In genomic region chr6:127945725-127946124, GRCm38 (mm10) we compare ENCODE assay signal across 8 mouse cellular contexts. TPM values are rescaled to one million over a fixed set of nuclear protein-coding genes. Genes with fewer than 3 reads are reported as not detected.
DNase-seq lines count a peak whose midpoint lies in the region; ATAC-seq and TF ChIP-seq lines count a peak whose summit lies in the region.

No protein-coding gene starts in this region.

- no peak overlapping the region for H3K4me2 ChIP-seq in intestine, postnatal 0 days (replicated peaks; ENCODE audit: low read depth)
- no peak overlapping the region for H3K4me2 ChIP-seq in midbrain, embryonic 13.5 days (replicated peaks)

- ATAC-seq in intestine, postnatal 0 days: peak; percentile 51
- peak; percentile 85 for ATAC-seq in midbrain, embryonic 13.5 days

- H3K36me3 ChIP-seq in intestine, postnatal 0 days (ENCODE audit: control insufficient read depth, insufficient read depth): no peaks in the 10 kb centered on the region
- H3K36me3 ChIP-seq in midbrain, embryonic 13.5 days: peaks cover 12% of the 10 kb centered on the region; the same call in 1 of the 2 replicates

- H3K9me3 ChIP-seq in intestine, postnatal 0 days (ENCODE audit: control insufficient read depth): no peaks in the 10 kb centered on the region
- H3K9me3 ChIP-seq in midbrain, embryonic 13.5 days: no peaks in the 10 kb centered on the region

- H3K4me3 ChIP-seq in intestine, postnatal 0 days (ENCODE audit: low read depth, low read length): no peak overlapping the region
- H3K4me3 ChIP-seq in midbrain, embryonic 13.5 days (replicated peaks): no peak overlapping the region

- H3K27me3 ChIP-seq in intestine, postnatal 0 days (replicated peaks; ENCODE audit: control insufficient read depth, insufficient read depth, low read length): no peaks in the 10 kb centered on the region
- H3K27me3 ChIP-seq in midbrain, embryonic 13.5 days: peaks cover 4% of the 10 kb centered on the region; the same call in 1 of the 2 replicates

- no peak overlapping the region for H3K27ac ChIP-seq in intestine, postnatal 0 days (ENCODE audit: low read depth, low read length)
- no peak overlapping the region for H3K27ac ChIP-seq in midbrain, embryonic 13.5 days

- DNase-seq in 3T3-L1 (ENCODE audit: low read depth, low spot score): peak; percentile 90
- peak; percentile 69 for DNase-seq in adrenal gland, adult 2 months
- DNase-seq in embryo, embryonic 10.5 days (ENCODE audit: low spot score): peak; percentile 90
- peak; percentile 32 to 38 for DNase-seq in gastrocnemius, adult 8-10 months (ENCODE audit: low spot score in 2 of 2)
- DNase-seq in left cerebral cortex, postnatal 14 days (ENCODE audit: low spot score in 2 of 2): peak; percentile 84 to 85
- peak; percentile 21 to 76 for DNase-seq in spleen, postnatal 4 days (ENCODE audit: low spot score in 2 of 2)

- no peaks in the 10 kb centered on the region for H3K4me1 ChIP-seq in intestine, postnatal 0 days (replicated peaks; ENCODE audit: control insufficient read depth, insufficient read depth, low read length)
- no peaks in the 10 kb centered on the region for H3K4me1 ChIP-seq in midbrain, embryonic 13.5 days (replicated peaks)

- H3K9ac ChIP-seq in intestine, postnatal 0 days (ENCODE audit: low read depth, low read length): no peak overlapping the region
- H3K9ac ChIP-seq in midbrain, embryonic 13.5 days (replicated peaks): no peak overlapping the region

- intact Hi-C loops in left cerebral cortex, postnatal 14 days (cut with DNase I): loop anchor here (5.0 kb wide), 2 partner anchors 178 to 403 kb away; partner anchors contain the start of gene Prmt8

- TF ChIP-seq CTCF in intestine, postnatal 0 days (IDR thresholded peaks at IDR 0.05; ENCODE audit: low read depth): peak; percentile 93

- 55% methylated on average over 9 of the region's 9 CpGs for WGBS in intestine, postnatal 0 days
- 61% methylated on average over 9 of the region's 9 CpGs for WGBS in midbrain, embryonic 13.5 days

RNA-seq across cellular contexts. Expression of gene Tspan11, which starts 58.3 kb away (rescaled TPM):
- 10 to 100 TPM in 1 of 2 experiments, 1 to 10 TPM in 1; 4.4 to 20.1 TPM for total RNA-seq in adrenal gland, adult 2 months (2021)
- polyA plus RNA-seq in adrenal gland, adult 2 months (2012; rRNA removed): 12.5 and 13.2 TPM in 2 replicates
- total RNA-seq in gastrocnemius, adult 8-10 months (2022): 1 to 10 TPM in 2 of 4 experiments, under 1 TPM in 2; 0.24 to 1.5 (median 0.68) TPM
- polyA plus RNA-seq in intestine, postnatal 0 days (2015; fragmentation: Nextera tagmentation; extraction: Ambion mirVana): 2.7 and 3.8 TPM in 2 replicates
- total RNA-seq in left cerebral cortex, postnatal 14 days (2021): 1 to 10 TPM; 3.8 to 5.5 TPM
- polyA plus RNA-seq in midbrain, embryonic 13.5 days (2015; fragmentation: Nextera tagmentation; extraction: Ambion mirVana): 13.9 and 14.6 TPM in 2 replicates

Comparison
In these comparisons a context has a peak if more than half of its experiments do, and no peak if none do; other contexts are left out.
1. DNase-seq: peak in every context shown above with its lines; median percentile 90 in 3T3-L1; 90 in embryo, embryonic 10.5 days; 84 in left cerebral cortex, postnatal 14 days; 69 in adrenal gland, adult 2 months; 48 in spleen, postnatal 4 days; 35 in gastrocnemius, adult 8-10 months.